In genomic region chr7:114362166-114362565, GRCm38 (mm10) we compare ENCODE assay signal across 25 mouse cellular contexts. TPM values are rescaled to one million over a fixed set of nuclear protein-coding genes. Genes with fewer than 3 reads are reported as not detected.
DNase-seq lines count a peak whose midpoint lies in the region; ATAC-seq and TF ChIP-seq lines count a peak whose summit lies in the region.
"Had no signal": no experiment of that assay in that cellular context is flagged by ENCODE, and none has a peak within 500 bp of the region (broad histone marks: within the 10 kb centered on the region; RNA-seq: fewer than 3 reads in every experiment).

No protein-coding gene starts in this region.

- no peaks in the 10 kb centered on the region for H3K36me3 ChIP-seq in kidney, embryonic 14.5 days (ENCODE audit: control insufficient read depth, insufficient read depth, low read length)
- H3K36me3 ChIP-seq in liver, adult 2 months (ENCODE audit: control insufficient read depth, insufficient read depth, low read length) = no peaks in the 10 kb centered on the region
- H3K36me3 ChIP-seq in liver, postnatal 0 days (replicated peaks; ENCODE audit: insufficient read depth, low read length) = no peaks in the 10 kb centered on the region
- no peaks in the 10 kb centered on the region for H3K36me3 ChIP-seq in intestine, embryonic 15.5 days
- H3K36me3 ChIP-seq in intestine, postnatal 0 days (ENCODE audit: control insufficient read depth, insufficient read depth) = no peaks in the 10 kb centered on the region
- no peaks in the 10 kb centered on the region for H3K36me3 ChIP-seq in forebrain, embryonic 11.5 days (ENCODE audit: control insufficient read depth, insufficient read depth, low read length)
- H3K36me3 ChIP-seq: embryonic facial prominence, embryonic 13.5 days; embryonic facial prominence, embryonic 15.5 days; forebrain, embryonic 10.5 days; forebrain, embryonic 15.5 days had no signal

- H3K9ac ChIP-seq in kidney, embryonic 14.5 days (ENCODE audit: low read depth, low read length) = no peak overlapping the region
- no peak overlapping the region for H3K9ac ChIP-seq in liver, adult 2 months (ENCODE audit: low read depth, low read length)
- H3K9ac ChIP-seq in liver, postnatal 0 days (replicated peaks) = no peak overlapping the region
- H3K9ac ChIP-seq in intestine, embryonic 15.5 days = no peak overlapping the region
- H3K9ac ChIP-seq in intestine, postnatal 0 days (ENCODE audit: low read depth, low read length) = no peak overlapping the region
- H3K9ac ChIP-seq in forebrain, embryonic 11.5 days (ENCODE audit: low read length) = no peak overlapping the region
- H3K9ac ChIP-seq: embryonic facial prominence, embryonic 13.5 days; embryonic facial prominence, embryonic 15.5 days; forebrain, embryonic 13.5 days; forebrain, embryonic 15.5 days; forebrain, postnatal 0 days had no signal

- H3K9me3 ChIP-seq in kidney, embryonic 14.5 days (ENCODE audit: control insufficient read depth, low read length) = no peaks in the 10 kb centered on the region
- no peaks in the 10 kb centered on the region for H3K9me3 ChIP-seq in liver, postnatal 0 days (ENCODE audit: low read length)
- H3K9me3 ChIP-seq in intestine, embryonic 15.5 days = no peaks in the 10 kb centered on the region
- no peaks in the 10 kb centered on the region for H3K9me3 ChIP-seq in intestine, postnatal 0 days (ENCODE audit: control insufficient read depth)
- no peaks in the 10 kb centered on the region for H3K9me3 ChIP-seq in forebrain, embryonic 11.5 days (ENCODE audit: control insufficient read depth, low read length)
- H3K9me3 ChIP-seq: embryonic facial prominence, embryonic 13.5 days; embryonic facial prominence, embryonic 15.5 days; forebrain, embryonic 10.5 days; forebrain, embryonic 13.5 days; forebrain, embryonic 15.5 days had no signal

- no peak for ATAC-seq in kidney, embryonic 14.5 days (ENCODE audit: low FRiP score, low TSS enrichment)
- ATAC-seq in liver, postnatal 0 days = no peak
- 0 out of 2 replicates have a peak, but pooled peaks have one; percentile 25 for ATAC-seq in intestine, embryonic 15.5 days
- peak; percentile 47 for ATAC-seq in intestine, postnatal 0 days
- ATAC-seq in forebrain, embryonic 11.5 days (replicated peaks; ENCODE audit: low FRiP score) = no peak
- ATAC-seq: activated CD4-positive, CD25-positive, alpha-beta regulatory T cell, adult 4 months; forebrain, embryonic 13.5 days; forebrain, embryonic 15.5 days; forebrain, postnatal 0 days had no signal

- no peak overlapping the region for H3K27ac ChIP-seq in kidney, embryonic 14.5 days (ENCODE audit: low read depth, low read length)
- H3K27ac ChIP-seq in liver, adult 2 months (replicated peaks; ENCODE audit: insufficient read depth, low read depth, low read length) = no peak overlapping the region
- H3K27ac ChIP-seq in liver, postnatal 0 days (ENCODE audit: low read depth) = no peak overlapping the region
- H3K27ac ChIP-seq in intestine, embryonic 15.5 days = no peak overlapping the region
- H3K27ac ChIP-seq in intestine, postnatal 0 days (ENCODE audit: low read depth, low read length) = no peak overlapping the region
- no peak overlapping the region for H3K27ac ChIP-seq in forebrain, embryonic 11.5 days (ENCODE audit: low read depth, low read length)
- H3K27ac ChIP-seq: embryonic facial prominence, embryonic 13.5 days; embryonic facial prominence, embryonic 15.5 days; forebrain, embryonic 10.5 days; forebrain, embryonic 13.5 days; forebrain, embryonic 15.5 days had no signal

- H3K4me1 ChIP-seq in kidney, embryonic 14.5 days (ENCODE audit: control insufficient read depth, insufficient read depth, low read length) = no peaks in the 10 kb centered on the region
- H3K4me1 ChIP-seq in liver, adult 2 months (ENCODE audit: control insufficient read depth, insufficient read depth, low read length) = peaks cover 7% of the 10 kb centered on the region
- no peaks in the 10 kb centered on the region for H3K4me1 ChIP-seq in liver, postnatal 0 days (ENCODE audit: insufficient read depth)
- H3K4me1 ChIP-seq in intestine, embryonic 15.5 days (replicated peaks) = no peaks in the 10 kb centered on the region
- no peaks in the 10 kb centered on the region for H3K4me1 ChIP-seq in intestine, postnatal 0 days (replicated peaks; ENCODE audit: control insufficient read depth, insufficient read depth, low read length)
- no peaks in the 10 kb centered on the region for H3K4me1 ChIP-seq in forebrain, embryonic 11.5 days (replicated peaks; ENCODE audit: control insufficient read depth, insufficient read depth, low read length)
- H3K4me1 ChIP-seq: embryonic facial prominence, embryonic 13.5 days; embryonic facial prominence, embryonic 15.5 days; forebrain, embryonic 10.5 days; forebrain, embryonic 13.5 days; forebrain, embryonic 15.5 days had no signal

- no peak for TF ChIP-seq POLR2A in liver, adult 2 months (IDR thresholded peaks at IDR 0.05; ENCODE audit: extremely low read depth, insufficient read depth, low read length)

- no peak for TF ChIP-seq CTCF in liver, adult 2 months (IDR thresholded peaks at IDR 0.05; ENCODE audit: low read depth, low read length)
- no peak for TF ChIP-seq CTCF in liver, postnatal 0 days (IDR thresholded peaks at IDR 0.05; ENCODE audit: low read depth)
- no peak for TF ChIP-seq CTCF in intestine, postnatal 0 days (IDR thresholded peaks at IDR 0.05; ENCODE audit: low read depth)

- H3K4me3 ChIP-seq in kidney, embryonic 14.5 days (ENCODE audit: low read length) = no peak overlapping the region
- no peak overlapping the region for H3K4me3 ChIP-seq in liver, adult 2 months (ENCODE audit: insufficient read depth, low read depth, low read length)
- H3K4me3 ChIP-seq in liver, postnatal 0 days (ENCODE audit: low read depth, low read length) = no peak overlapping the region
- H3K4me3 ChIP-seq in intestine, embryonic 15.5 days (replicated peaks) = no peak overlapping the region
- no peak overlapping the region for H3K4me3 ChIP-seq in intestine, postnatal 0 days (ENCODE audit: low read depth, low read length)
- no peak overlapping the region for H3K4me3 ChIP-seq in forebrain, embryonic 11.5 days (ENCODE audit: low read depth, low read length)
- H3K4me3 ChIP-seq: embryonic facial prominence, embryonic 13.5 days; embryonic facial prominence, embryonic 15.5 days; erythroblast, embryonic 14.5 days; forebrain, embryonic 10.5 days; forebrain, embryonic 13.5 days; forebrain, embryonic 15.5 days had no signal

- no peaks in the 10 kb centered on the region for H3K27me3 ChIP-seq in kidney, embryonic 14.5 days (ENCODE audit: control insufficient read depth, insufficient read depth, low read length)
- no peaks in the 10 kb centered on the region for H3K27me3 ChIP-seq in liver, adult 2 months (ENCODE audit: control insufficient read depth, insufficient read depth, low read length)
- no peaks in the 10 kb centered on the region for H3K27me3 ChIP-seq in liver, postnatal 0 days (ENCODE audit: insufficient read depth, low read length)
- no peaks in the 10 kb centered on the region for H3K27me3 ChIP-seq in intestine, embryonic 15.5 days (replicated peaks)
- H3K27me3 ChIP-seq in intestine, postnatal 0 days (replicated peaks; ENCODE audit: control insufficient read depth, insufficient read depth, low read length) = no peaks in the 10 kb centered on the region
- H3K27me3 ChIP-seq in forebrain, embryonic 11.5 days (ENCODE audit: control insufficient read depth, insufficient read depth, low read length) = no peaks in the 10 kb centered on the region
- H3K27me3 ChIP-seq: embryonic facial prominence, embryonic 13.5 days; embryonic facial prominence, embryonic 15.5 days; forebrain, embryonic 13.5 days; forebrain, embryonic 15.5 days had no signal

- no peaks in the 10 kb centered on the region for H3K79me2 ChIP-seq in liver, adult 2 months (ENCODE audit: control insufficient read depth, insufficient read depth, low read length)

- no peak for TF ChIP-seq EP300 in liver, postnatal 0 days (IDR thresholded peaks at IDR 0.05; ENCODE audit: low read depth)

- H3K4me2 ChIP-seq in kidney, embryonic 14.5 days (replicated peaks; ENCODE audit: low read depth, low read length) = no peak overlapping the region
- no peak overlapping the region for H3K4me2 ChIP-seq in liver, postnatal 0 days (ENCODE audit: low read depth, low read length)
- H3K4me2 ChIP-seq in intestine, embryonic 15.5 days (replicated peaks) = no peak overlapping the region
- H3K4me2 ChIP-seq in intestine, postnatal 0 days (replicated peaks; ENCODE audit: low read depth) = no peak overlapping the region
- no peak overlapping the region for H3K4me2 ChIP-seq in forebrain, embryonic 11.5 days (ENCODE audit: low read depth, low read length, severe bottlenecking)
- H3K4me2 ChIP-seq: embryonic facial prominence, embryonic 13.5 days; embryonic facial prominence, embryonic 15.5 days; forebrain, embryonic 13.5 days; forebrain, embryonic 15.5 days had no signal

- DNase-seq in kidney, adult 9 months = peak; percentile 52
- DNase-seq in liver, adult 2 months (ENCODE audit: extremely low read depth, low read depth, low spot score) = peak; percentile 85
- no peak for DNase-seq in liver, postnatal 0 days
- DNase-seq in forebrain, embryonic 11.5 days (ENCODE audit: low spot score) = no peak
- DNase-seq in adrenal gland, postnatal 25 days = no peak
- DNase-seq: adrenal gland, adult 8-10 months; adrenal gland, postnatal 14 days; cerebellum, adult 11 months; cerebellum, adult 18-20 months; cerebellum, adult 8-10 months; cerebellum, adult 9-11 months; cerebellum, postnatal 14 days; cerebellum, postnatal 36 days; embryo, embryonic 11 days; forebrain, postnatal 0 days had no signal

- 75% methylated on average over 1 of the region's 1 CpGs for WGBS in kidney, embryonic 14.5 days
- 24% methylated on average over 1 of the region's 1 CpGs for WGBS in liver, adult 2 months
- 86% methylated on average over 1 of the region's 1 CpGs for WGBS in liver, postnatal 0 days (ENCODE audit: insufficient replicate concordance)
- WGBS in intestine, embryonic 15.5 days = 68% methylated on average over 1 of the region's 1 CpGs
- WGBS in intestine, postnatal 0 days = 51% methylated on average over 1 of the region's 1 CpGs
- WGBS in forebrain, embryonic 11.5 days = 95% methylated on average over 1 of the region's 1 CpGs

RNA-seq across cellular contexts. Expression of gene Pde3b, which starts 52.9 kb away (rescaled TPM):
- polyA plus RNA-seq in kidney, embryonic 14.5 days (2014; fragmentation: Nextera tagmentation; extraction: Ambion mirVana) = 7.6 and 10.4 TPM in 2 replicates
- total RNA-seq in liver, adult 2 months (2014; rRNA removed) = 86.2 and 95.7 TPM in 2 replicates
- 15.5 and 16.2 TPM in 2 replicates for polyA plus RNA-seq in liver, adult 2 months (2012; rRNA removed)
- 5.0 and 5.4 TPM in 2 replicates for polyA plus RNA-seq in liver, postnatal 0 days (2015; fragmentation: Nextera tagmentation; extraction: Ambion mirVana)
- polyA plus RNA-seq in intestine, embryonic 15.5 days (2015; fragmentation: Nextera tagmentation; extraction: Ambion mirVana) = 2.8 and 3.6 TPM in 2 replicates
- 1.7 and 2.1 TPM in 2 replicates for polyA plus RNA-seq in intestine, postnatal 0 days (2015; fragmentation: Nextera tagmentation; extraction: Ambion mirVana)
- 10.3 and 12.9 TPM in 2 replicates for polyA plus RNA-seq in forebrain, embryonic 11.5 days (2014; fragmentation: Nextera tagmentation; extraction: Ambion mirVana)
- total RNA-seq in adrenal gland, postnatal 25 days (2021) = 22.9 and 33.1 TPM in 2 replicates

Comparison
In these comparisons a context has a peak if more than half of its experiments do, and no peak if none do; other contexts are left out.
1. DNase-seq: peak in kidney, adult 9 months (single experiment) and liver, adult 2 months (single experiment); none in liver, postnatal 0 days (single experiment), forebrain, embryonic 11.5 days (single experiment) and adrenal gland, postnatal 25 days (single experiment).
2. ATAC-seq: peak in intestine, embryonic 15.5 days (single experiment) and intestine, postnatal 0 days (single experiment); none in kidney, embryonic 14.5 days (single experiment), liver, postnatal 0 days (single experiment) and forebrain, embryonic 11.5 days (single experiment).